Mouse (Mus musculus): ENCODE measurements around the gene Cox20.

The Cox20 gene

GRCm38 (mm10) chr1:178357776-178358710 is 39.1 kb downstream of the Cox20 start:
- DNase-seq: no peak

GRCm38 (mm10) chr1:178360264-178360663 is 41.3 kb downstream of the Cox20 start:
- no peak for DNase-seq

- no peak for DNase-seq
Measured at GRCm38 (mm10) chr1:178360702-178361101, 41.8 kb downstream of the Cox20 start.

DNA sequence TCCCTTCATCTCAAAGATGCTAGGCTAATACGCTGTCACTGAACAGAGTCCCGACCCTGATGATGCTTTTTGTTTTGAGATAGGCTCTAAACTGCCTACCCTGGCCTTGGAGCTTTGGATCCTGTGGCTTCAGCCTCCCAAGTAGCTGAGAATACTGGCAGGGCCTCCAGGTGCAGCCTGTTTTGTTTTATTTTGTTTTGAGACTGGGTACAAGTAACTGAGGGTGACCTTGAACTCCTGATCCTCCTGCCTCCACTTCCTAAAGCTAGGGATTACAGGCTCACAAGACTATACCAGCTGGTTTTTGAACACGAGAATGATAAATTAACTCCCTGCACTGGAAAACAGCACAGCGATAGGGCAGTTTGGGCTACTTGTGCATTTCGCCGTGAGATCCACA is 46.2 kb downstream of the Cox20 start:
- no peak for DNase-seq

- no peak for DNase-seq
Measured at GRCm38 (mm10) chr1:178368121-178368520, 49.2 kb downstream of the Cox20 start.

DNA sequence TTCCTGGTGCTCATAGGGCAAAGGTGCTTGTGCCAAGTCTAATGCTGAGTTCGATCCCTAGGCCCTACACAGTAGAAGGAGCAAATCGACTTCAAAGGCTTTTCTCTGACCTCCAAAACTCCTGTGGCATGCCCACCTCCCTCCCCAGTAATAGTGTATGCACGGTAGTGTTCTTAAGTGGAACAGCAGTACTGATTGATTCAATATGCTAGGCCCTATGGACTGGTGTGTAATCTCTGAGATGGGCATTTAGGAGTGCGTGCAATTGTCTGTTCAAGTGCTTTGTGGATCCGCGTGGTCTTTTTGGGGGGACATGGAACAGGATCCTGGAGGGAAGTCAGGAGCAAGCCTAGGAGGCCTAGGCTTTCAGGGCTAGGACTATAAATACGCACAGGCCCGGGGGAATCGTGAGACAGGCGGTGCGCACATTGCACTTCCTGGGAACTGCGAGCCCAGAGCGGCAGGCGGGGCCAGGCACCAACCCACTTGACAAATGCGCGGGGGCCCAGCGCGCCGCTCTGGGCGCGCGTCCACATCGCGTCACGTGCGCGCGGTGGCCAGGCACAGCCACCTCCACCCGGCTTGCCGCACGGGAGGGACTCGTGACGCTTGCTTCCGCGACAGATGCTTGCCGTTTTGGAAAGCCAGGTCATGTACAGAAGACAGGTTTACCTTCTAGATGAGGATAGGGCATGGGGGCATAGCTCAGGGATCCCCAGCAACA is 49.8 kb downstream of the Cox20 start:
- DNase-seq: peak; percentile 86 to 93

DNA sequence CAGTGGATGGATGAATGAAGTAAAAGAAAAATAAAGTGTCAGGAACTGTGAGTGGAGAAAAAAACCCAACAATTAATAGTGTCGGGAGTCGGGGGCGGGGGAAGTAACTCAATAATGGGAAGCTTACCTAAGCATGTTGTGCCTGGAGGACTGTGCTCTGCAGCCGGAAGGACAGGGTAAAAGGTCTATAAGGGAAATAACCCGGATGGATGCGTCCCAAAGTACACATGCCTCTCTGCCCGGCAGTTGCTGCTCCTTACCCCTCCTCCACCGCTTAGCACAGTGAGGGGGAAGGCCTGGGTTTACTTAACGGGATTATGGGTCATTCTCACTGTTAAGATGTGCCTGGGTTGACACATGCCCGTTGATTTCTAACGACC is 50.3 kb downstream of the Cox20 start:
- DNase-seq: peak in 1 of 2 experiments; percentile 45

All from thymus, postnatal 36 days (tissue).